Mouse (Mus musculus): ENCODE results near the gene Pole2. TPM values are rescaled to one million over a fixed set of nuclear protein-coding genes. Genes with fewer than 3 reads are reported as not detected.

Pole2 gene
- total and polyA plus RNA-seq, 3 experiments: 14.4 to 89.5 (median 18.0) TPM

DNA sequence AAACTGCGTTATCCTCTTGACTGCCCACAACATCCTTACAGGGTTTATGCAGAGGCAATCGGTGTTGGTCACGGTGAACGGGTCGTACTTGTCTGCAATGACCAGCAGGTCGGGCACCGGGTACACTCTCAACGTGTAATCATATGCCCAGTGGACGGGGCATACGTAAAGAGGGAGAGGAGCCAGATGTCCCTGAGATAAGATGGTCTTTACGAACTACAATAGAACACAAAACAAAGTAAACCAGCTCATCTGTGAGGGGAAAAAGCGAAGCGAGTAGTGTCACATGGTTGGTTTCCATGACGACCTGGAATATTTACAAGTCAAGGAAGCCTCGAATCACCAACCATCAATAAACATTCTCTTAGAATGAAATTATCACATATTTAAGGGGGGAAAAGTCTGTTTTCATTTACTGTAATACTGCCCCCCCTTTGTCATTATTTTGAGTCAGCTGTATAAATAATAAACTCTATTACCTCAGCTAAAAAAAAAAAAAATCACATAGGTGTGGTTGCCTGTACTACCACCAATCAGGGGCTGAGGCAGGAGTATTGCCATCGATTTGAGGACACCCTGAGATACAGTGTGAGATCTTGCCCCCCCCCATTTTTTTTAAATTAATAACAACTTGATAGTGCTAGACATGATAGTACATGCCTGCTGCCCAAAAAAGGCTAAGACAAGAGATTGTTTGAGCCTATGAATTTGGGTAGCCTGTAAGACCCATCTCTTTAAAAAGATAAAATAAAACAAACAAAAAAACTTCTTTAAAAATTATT is 23.8 kb downstream of the Pole2 start, which contains the start of gene Gm49384:
Gene Gm49384 (minus strand): TSS at position 216 of the 782 bp plus-strand sequence.
- TF ChIP-seq HCFC1 (IDR thresholded peaks at IDR 0.05; ENCODE audit: low read depth, low read length) (no peak), MAFK (IDR thresholded peaks at IDR 0.05; ENCODE audit: borderline replicate concordance, low read depth, low read length) (no peak), ZC3H11A (IDR thresholded peaks at IDR 0.05; ENCODE audit: low read depth, low read length) (no peak), MYB (IDR thresholded peaks at IDR 0.05; ENCODE audit: low read depth, low read length) (no peak), USF1 (IDR thresholded peaks at IDR 0.05; ENCODE audit: low read depth, low read length) (no peak), BHLHE40 (IDR thresholded peaks at IDR 0.05; ENCODE audit: borderline replicate concordance, low read depth, low read length) (no peak), CHD2 (IDR thresholded peaks at IDR 0.05; ENCODE audit: low read length) (no peak), POLR2AphosphoS5 (IDR thresholded peaks at IDR 0.05; ENCODE audit: borderline replicate concordance, low read depth, low read length) (no peak), EP300 (IDR thresholded peaks at IDR 0.05; ENCODE audit: low read depth in 1 of 2, low read length in 2 of 2) (no peak), MXI1 (IDR thresholded peaks at IDR 0.05; ENCODE audit: low read depth, low read length) (no peak), MYC (IDR thresholded peaks at IDR 0.05; ENCODE audit: low read depth, low read length) (no peak), CHD1 (IDR thresholded peaks at IDR 0.05; ENCODE audit: low read depth, low read length) (no peak), GABPA (IDR thresholded peaks at IDR 0.05; ENCODE audit: low read depth, low read length) (no peak), E2F4 (IDR thresholded peaks at IDR 0.05; ENCODE audit: borderline replicate concordance, low read depth, low read length) (no peak)
- DNase-seq (ENCODE audit: low read depth, low spot score): no peak
- H3K27me3 ChIP-seq (ENCODE audit: control insufficient read depth in 1 of 2, insufficient read depth in 2 of 2, low read length in 2 of 2): no peaks in the 10 kb centered on the region
- peaks cover 9 to 14% of the 10 kb centered on the region in 2 experiments for H3K36me3 ChIP-seq (ENCODE audit: control insufficient read depth in 1 of 2, insufficient read depth in 2 of 2, low read length in 2 of 2)
- H3K9ac ChIP-seq (ENCODE audit: control insufficient read depth, low read depth, low read length, poor library complexity, severe bottlenecking): no peak within 1 kb of the TSS
- peaks cover 3% of the 10 kb centered on the region for H3K79me2 ChIP-seq (ENCODE audit: control insufficient read depth, insufficient read depth, low read length, poor library complexity)
- H3K4me3 ChIP-seq (ENCODE audit: control insufficient read depth in 1 of 2, insufficient read depth in 1 of 2, low read depth in 2 of 2, low read length in 2 of 2): no peak within 1 kb of the TSS
- peaks cover 0 to 8% of the 10 kb centered on the region in 2 experiments; a peak in 2 of 4 replicates for H3K4me1 ChIP-seq (ENCODE audit: control insufficient read depth in 1 of 2, insufficient read depth in 2 of 2, low read length in 2 of 2)
- H3K27ac ChIP-seq (ENCODE audit: control insufficient read depth, low read depth, low read length): no peak within 1 kb of the TSS
- no peaks in the 10 kb centered on the region for H3K9me3 ChIP-seq (replicated peaks; ENCODE audit: insufficient read depth, low read length)

DNA sequence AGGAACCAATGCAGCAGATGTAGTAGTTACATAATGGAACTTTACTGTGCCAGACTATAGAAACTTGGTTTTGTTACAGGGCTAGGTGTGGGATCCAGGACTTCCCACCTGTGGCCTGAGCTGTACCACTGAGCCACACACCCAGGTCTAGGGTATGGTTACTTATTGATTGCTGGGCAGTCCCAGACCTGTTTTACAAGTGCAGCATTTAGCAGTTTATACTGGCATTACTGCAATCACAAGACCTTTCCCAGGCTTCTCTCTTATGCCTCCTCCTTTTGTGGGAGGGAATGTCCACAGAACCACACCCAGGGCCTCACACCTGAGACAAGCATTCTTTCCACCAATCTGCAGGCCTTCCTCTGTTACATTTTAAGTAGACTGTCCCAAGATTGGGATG is 29.0 kb downstream of the Pole2 start:
- Histone ChIP-seq H3K36me3 (ENCODE audit: control insufficient read depth in 1 of 2, insufficient read depth in 2 of 2, low read length in 2 of 2) (peaks cover 9 to 25% of the 10 kb centered on the region in 2 experiments), H3K27ac (ENCODE audit: control insufficient read depth, low read depth, low read length) (no peak overlapping the region), H3K4me1 (ENCODE audit: control insufficient read depth in 1 of 2, insufficient read depth in 2 of 2, low read length in 2 of 2) (peaks cover 2 to 15% of the 10 kb centered on the region in 2 experiments), H3K4me3 (ENCODE audit: control insufficient read depth in 1 of 2, insufficient read depth in 1 of 2, low read depth in 2 of 2, low read length in 2 of 2) (peak overlapping the region in 1 of 2 experiments; percentile 89; a peak in 1 of 4 replicates), H3K9ac (ENCODE audit: control insufficient read depth, low read depth, low read length, poor library complexity, severe bottlenecking) (no peak overlapping the region), H3K27me3 (ENCODE audit: control insufficient read depth in 1 of 2, insufficient read depth in 2 of 2, low read length in 2 of 2) (no peaks in the 10 kb centered on the region), H3K9me3 (replicated peaks; ENCODE audit: insufficient read depth, low read length) (no peaks in the 10 kb centered on the region), H3K79me2 (ENCODE audit: control insufficient read depth, insufficient read depth, low read length, poor library complexity) (peaks cover 43% of the 10 kb centered on the region)
- TF ChIP-seq MYC (IDR thresholded peaks at IDR 0.05; ENCODE audit: low read depth, low read length) (no peak), MAFK (IDR thresholded peaks at IDR 0.05; ENCODE audit: borderline replicate concordance, low read depth, low read length) (no peak), BHLHE40 (IDR thresholded peaks at IDR 0.05; ENCODE audit: borderline replicate concordance, low read depth, low read length) (no peak), USF2 (IDR thresholded peaks at IDR 0.05; ENCODE audit: borderline replicate concordance in 1 of 2, insufficient read depth in 1 of 2, low read depth in 1 of 2, low read length in 2 of 2) (no peak), ELF1 (IDR thresholded peaks at IDR 0.05; ENCODE audit: low read depth, low read length) (no peak), SMC3 (IDR thresholded peaks at IDR 0.05; ENCODE audit: low read depth, low read length) (no peak)
- DNase-seq (ENCODE audit: low read depth, low spot score): no peak

Data from MEL (cell line).